In genomic region chr19:26718221-26718620, GRCm38 (mm10) we compare ENCODE assay signal across 9 mouse cellular contexts.
DNase-seq lines count a peak whose midpoint lies in the region; ATAC-seq and TF ChIP-seq lines count a peak whose summit lies in the region.
"Had no signal": no experiment of that assay in that cellular context is flagged by ENCODE, and none has a peak within 500 bp of the region (broad histone marks: within the 10 kb centered on the region; RNA-seq: fewer than 3 reads in every experiment).

No protein-coding gene starts in this region.

- H3K4me1 ChIP-seq in heart, embryonic 11.5 days (ENCODE audit: control insufficient read depth, insufficient read depth, low read length): no peaks in the 10 kb centered on the region
- peaks cover 6% of the 10 kb centered on the region; the same call in 1 of the 2 replicates for H3K4me1 ChIP-seq in forebrain, embryonic 12.5 days
- no peaks in the 10 kb centered on the region; the same call in 1 of the 2 replicates for H3K4me1 ChIP-seq in kidney, adult 2 months (ENCODE audit: control insufficient read depth, insufficient read depth, low read length)

- no peak overlapping the region for H3K27ac ChIP-seq in heart, embryonic 11.5 days (ENCODE audit: low read depth, low read length)
- no peak overlapping the region for H3K27ac ChIP-seq in forebrain, embryonic 12.5 days
- H3K27ac ChIP-seq in kidney, adult 2 months (ENCODE audit: insufficient read depth, low read depth, low read length): no peak overlapping the region
- H3K27ac ChIP-seq: heart, embryonic 13.5 days had no signal

- no peaks in the 10 kb centered on the region for H3K9me3 ChIP-seq in heart, embryonic 11.5 days (replicated peaks; ENCODE audit: control insufficient read depth, low read length)
- no peaks in the 10 kb centered on the region for H3K9me3 ChIP-seq in forebrain, embryonic 12.5 days
- H3K9me3 ChIP-seq: heart, embryonic 13.5 days had no signal

- H3K4me3 ChIP-seq in heart, embryonic 11.5 days (ENCODE audit: low read depth, low read length): no peak overlapping the region
- no peak overlapping the region for H3K4me3 ChIP-seq in forebrain, embryonic 12.5 days (replicated peaks)
- H3K4me3 ChIP-seq in kidney, adult 2 months (ENCODE audit: insufficient read depth, low read depth, low read length): no peak overlapping the region
- H3K4me3 ChIP-seq: heart, embryonic 13.5 days had no signal

- WGBS in heart, embryonic 11.5 days (ENCODE audit: insufficient replicate concordance): 26% methylated on average over 6 of the region's 6 CpGs
- 44% methylated on average over 6 of the region's 6 CpGs for WGBS in forebrain, embryonic 12.5 days
- 2% methylated on average over 6 of the region's 6 CpGs for WGBS in kidney, adult 2 months

- no peak for TF ChIP-seq POLR2A in kidney, adult 2 months (IDR thresholded peaks at IDR 0.05; ENCODE audit: low read depth, low read length)

- no peaks in the 10 kb centered on the region for H3K27me3 ChIP-seq in heart, embryonic 11.5 days (ENCODE audit: control insufficient read depth, insufficient read depth, low read length)
- no peaks in the 10 kb centered on the region for H3K27me3 ChIP-seq in forebrain, embryonic 12.5 days
- no peaks in the 10 kb centered on the region for H3K27me3 ChIP-seq in kidney, adult 2 months (replicated peaks; ENCODE audit: control insufficient read depth, insufficient read depth, low read length)
- H3K27me3 ChIP-seq: heart, embryonic 13.5 days had no signal

- peak; percentile 69 to 87 for DNase-seq in heart, adult 18-20 months
- DNase-seq in 3T3-L1 (ENCODE audit: low read depth, low spot score): peak; percentile 15
- DNase-seq in adrenal gland, postnatal 10 days: peak; percentile 76
- peak; percentile 86 for DNase-seq in kidney, adult 2 months
- DNase-seq in lung, postnatal 10 days: peak; percentile 86
- peak; percentile 26 for DNase-seq in thymus, postnatal 4 days

- H3K4me2 ChIP-seq in heart, embryonic 11.5 days: no peak overlapping the region
- H3K4me2 ChIP-seq in forebrain, embryonic 12.5 days: no peak overlapping the region
- H3K4me2 ChIP-seq: heart, embryonic 13.5 days had no signal

- TF ChIP-seq CTCF in kidney, adult 2 months (conservative IDR thresholded peaks at IDR 0.05; ENCODE audit: insufficient read depth, insufficient read length, low read depth, low read length): peak; percentile 50

- H3K9ac ChIP-seq in heart, embryonic 11.5 days (ENCODE audit: low read depth, low read length): no peak overlapping the region
- H3K9ac ChIP-seq in forebrain, embryonic 12.5 days: no peak overlapping the region
- H3K9ac ChIP-seq: heart, embryonic 13.5 days had no signal

- H3K36me3 ChIP-seq in heart, embryonic 11.5 days (ENCODE audit: control insufficient read depth, insufficient read depth, low read length): no peaks in the 10 kb centered on the region
- no peaks in the 10 kb centered on the region for H3K36me3 ChIP-seq in forebrain, embryonic 12.5 days (replicated peaks)
- peaks cover 8% of the 10 kb centered on the region for H3K36me3 ChIP-seq in kidney, adult 2 months (ENCODE audit: control insufficient read depth, insufficient read depth, low read length)

- ATAC-seq in heart, embryonic 11.5 days (replicated peaks; ENCODE audit: insufficient number of reproducible peaks, low FRiP score, low TSS enrichment): no peak
- ATAC-seq in forebrain, embryonic 12.5 days (ENCODE audit: low FRiP score): 0 out of 2 replicates have a peak, but pooled peaks have one; percentile 23

Comparison
In these comparisons a context has a peak if more than half of its experiments do, and no peak if none do; other contexts are left out.
1. DNase-seq: peak in every context shown above with its lines; median percentile 86 in kidney, adult 2 months; 86 in lung, postnatal 10 days; 78 in heart, adult 18-20 months; 76 in adrenal gland, postnatal 10 days; 26 in thymus, postnatal 4 days; 15 in 3T3-L1.